Mouse (Mus musculus): Measurements from ENCODE around the gene Btn2a2.

DNA sequence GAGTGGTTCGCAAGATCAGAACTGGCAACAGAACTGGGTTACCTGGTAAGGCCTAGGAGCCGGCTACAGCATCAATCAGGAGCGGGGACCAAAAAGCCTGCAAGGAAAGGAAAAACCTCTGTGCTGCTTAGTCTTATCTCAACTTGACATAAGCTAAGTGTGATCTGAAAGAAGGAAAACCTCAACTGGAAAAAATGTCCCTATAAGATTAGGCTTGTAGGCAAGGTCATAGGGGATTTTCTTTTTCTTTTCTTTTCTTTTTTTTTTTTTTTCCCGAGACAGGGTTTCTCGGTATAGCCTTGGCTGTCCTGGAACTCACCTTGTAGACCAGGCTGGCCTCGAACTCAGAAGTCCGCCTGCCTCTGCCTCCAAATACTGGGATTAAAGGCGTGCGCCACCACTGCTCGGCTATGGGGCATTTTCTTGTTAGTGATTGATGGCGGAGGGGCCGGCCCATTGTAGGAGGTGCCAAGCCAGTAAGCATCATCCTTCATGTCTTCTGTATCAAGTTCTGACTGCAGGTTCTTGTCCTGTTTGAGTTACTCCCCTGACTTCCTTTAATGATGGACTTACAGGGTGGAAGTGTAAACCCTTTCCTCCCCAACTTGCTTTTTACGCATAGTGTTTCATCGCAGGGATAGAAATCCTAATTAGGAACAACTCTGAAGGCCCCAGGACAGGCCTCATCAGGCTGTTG lies 18.3 kb upstream of the Btn2a2 start:
- TF ChIP-seq CTCF (IDR thresholded peaks at IDR 0.05) (no peak), EP300 (IDR thresholded peaks at IDR 0.05) (no peak)
